Mouse (Mus musculus): ENCODE measurements at regions not wholly inside any gene's neighbourhood (a gene's known extent, or its start where the extent isn't known, plus 50 kb on each side); places are given as distances from the start of the nearest gene placed in this dataset.
A peak's percentile ranks its signal among the peaks of the same experiment; 100 is the strongest.
"Not testable (repeated sequence)": the region's sequence is repeated elsewhere in the genome, so short reads cannot be mapped to it uniquely, and the experiment has no call there.

DNA sequence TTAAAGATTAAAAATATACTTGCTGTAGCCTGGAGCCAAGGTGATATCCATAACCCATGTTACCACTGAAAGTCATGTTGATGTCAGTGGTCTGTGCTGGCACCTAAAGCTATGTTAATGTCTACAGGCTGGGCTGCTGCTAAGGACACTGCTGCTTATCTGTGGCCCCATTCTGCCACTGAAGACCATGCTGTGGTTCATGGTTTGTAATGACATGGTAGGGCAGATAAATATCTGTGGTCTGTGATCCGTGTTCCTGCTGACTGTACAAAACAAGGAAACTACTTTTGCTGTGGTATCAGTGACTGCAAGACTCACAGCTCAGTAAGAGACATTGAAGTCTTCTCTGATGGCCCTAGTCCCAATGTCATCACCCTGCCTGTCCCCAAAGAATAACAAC is 245.7 kb downstream of the Slco4c1 start:
- H3K4me2 ChIP-seq = no peak overlapping the region
- no peak for DNase-seq (ENCODE audit: low spot score, missing footprints)

GRCm38 (mm10) chr1:96625326-96625725 is 246.6 kb downstream of the Slco4c1 start:
- H3K9ac ChIP-seq (ENCODE audit: low read length); H3K4me1 ChIP-seq (ENCODE audit: control insufficient read depth, insufficient read depth, low read length); H3K4me3 ChIP-seq (ENCODE audit: low read depth, low read length); H3K27ac ChIP-seq (ENCODE audit: low read depth, low read length); H3K27me3 ChIP-seq (ENCODE audit: control insufficient read depth, insufficient read depth, low read length); H3K9me3 ChIP-seq (ENCODE audit: control insufficient read depth, low read length); DNase-seq (ENCODE audit: low spot score, missing footprints); H3K4me2 ChIP-seq; H3K36me3 ChIP-seq (ENCODE audit: control insufficient read depth, insufficient read depth, low read length); ATAC-seq (ENCODE audit: low FRiP score): not testable (repeated sequence)
- 95% methylated on average over 5 of the region's 5 CpGs for WGBS

More for the DNA sequence above, 245.7 kb downstream of the Slco4c1 start:
- Histone ChIP-seq H3K27ac (ENCODE audit: low read depth, low read length) (no peak overlapping the region), H3K36me3 (ENCODE audit: control insufficient read depth, insufficient read depth, low read length) (no peaks in the 10 kb centered on the region), H3K4me1 (ENCODE audit: control insufficient read depth, insufficient read depth, low read length) (no peaks in the 10 kb centered on the region), H3K9ac (ENCODE audit: low read length) (no peak overlapping the region), H3K27me3 (ENCODE audit: control insufficient read depth, insufficient read depth, low read length) (no peaks in the 10 kb centered on the region), H3K4me3 (ENCODE audit: low read depth, low read length) (no peak overlapping the region), H3K9me3 (ENCODE audit: control insufficient read depth, low read length) (no peaks in the 10 kb centered on the region)
- WGBS = 96% methylated on average over 1 of the region's 1 CpGs
- no peak for ATAC-seq (ENCODE audit: low FRiP score)

DNA sequence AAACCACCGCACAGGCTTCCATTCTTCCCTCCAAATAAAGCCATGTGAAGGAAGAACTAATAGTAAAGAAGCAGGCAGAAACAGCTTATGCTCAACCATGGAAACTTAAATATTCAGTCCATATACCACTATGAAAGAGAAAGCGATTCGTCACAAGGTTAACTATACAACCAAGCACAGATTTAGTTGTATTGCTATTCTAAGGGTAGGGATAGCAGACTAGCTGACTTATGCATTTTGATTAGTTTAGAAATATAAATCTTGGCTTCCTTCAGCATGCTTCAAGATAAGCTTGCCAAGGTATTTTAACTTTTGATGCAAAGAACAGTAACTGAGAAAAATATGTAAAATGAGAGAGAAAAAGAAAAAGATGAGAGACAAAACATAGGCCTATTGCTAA is 275.8 kb downstream of the Slco4c1 start:
- no peak overlapping the region for H3K9ac ChIP-seq (ENCODE audit: low read length)
- H3K9me3 ChIP-seq (ENCODE audit: control insufficient read depth, low read length) = no peaks in the 10 kb centered on the region
- no peak overlapping the region for H3K4me3 ChIP-seq (ENCODE audit: low read depth, low read length)
- peak; percentile 45 for DNase-seq (ENCODE audit: low spot score, missing footprints)
- no peaks in the 10 kb centered on the region for H3K4me1 ChIP-seq (ENCODE audit: control insufficient read depth, insufficient read depth, low read length)
- no peak overlapping the region for H3K4me2 ChIP-seq
- WGBS = 88% methylated on average over 3 of the region's 3 CpGs
- H3K36me3 ChIP-seq (ENCODE audit: control insufficient read depth, insufficient read depth, low read length) = no peaks in the 10 kb centered on the region
- ATAC-seq (ENCODE audit: low FRiP score) = no peak
- H3K27ac ChIP-seq (ENCODE audit: low read depth, low read length) = no peak overlapping the region
- H3K27me3 ChIP-seq (ENCODE audit: control insufficient read depth, insufficient read depth, low read length) = no peaks in the 10 kb centered on the region

- no peak for ATAC-seq (ENCODE audit: low FRiP score)
- Histone ChIP-seq H3K4me2 (no peak overlapping the region), H3K4me1 (ENCODE audit: control insufficient read depth, insufficient read depth, low read length) (no peaks in the 10 kb centered on the region), H3K9me3 (ENCODE audit: control insufficient read depth, low read length) (no peaks in the 10 kb centered on the region), H3K9ac (ENCODE audit: low read length) (no peak overlapping the region), H3K27ac (ENCODE audit: low read depth, low read length) (no peak overlapping the region), H3K4me3 (ENCODE audit: low read depth, low read length) (no peak overlapping the region), H3K36me3 (ENCODE audit: control insufficient read depth, insufficient read depth, low read length) (no peaks in the 10 kb centered on the region), H3K27me3 (ENCODE audit: control insufficient read depth, insufficient read depth, low read length) (no peaks in the 10 kb centered on the region)
- no peak for DNase-seq (ENCODE audit: low spot score, missing footprints)
Observed at GRCm38 (mm10) chr1:96569281-96569680, 302.7 kb downstream of the Slco4c1 start.

DNA sequence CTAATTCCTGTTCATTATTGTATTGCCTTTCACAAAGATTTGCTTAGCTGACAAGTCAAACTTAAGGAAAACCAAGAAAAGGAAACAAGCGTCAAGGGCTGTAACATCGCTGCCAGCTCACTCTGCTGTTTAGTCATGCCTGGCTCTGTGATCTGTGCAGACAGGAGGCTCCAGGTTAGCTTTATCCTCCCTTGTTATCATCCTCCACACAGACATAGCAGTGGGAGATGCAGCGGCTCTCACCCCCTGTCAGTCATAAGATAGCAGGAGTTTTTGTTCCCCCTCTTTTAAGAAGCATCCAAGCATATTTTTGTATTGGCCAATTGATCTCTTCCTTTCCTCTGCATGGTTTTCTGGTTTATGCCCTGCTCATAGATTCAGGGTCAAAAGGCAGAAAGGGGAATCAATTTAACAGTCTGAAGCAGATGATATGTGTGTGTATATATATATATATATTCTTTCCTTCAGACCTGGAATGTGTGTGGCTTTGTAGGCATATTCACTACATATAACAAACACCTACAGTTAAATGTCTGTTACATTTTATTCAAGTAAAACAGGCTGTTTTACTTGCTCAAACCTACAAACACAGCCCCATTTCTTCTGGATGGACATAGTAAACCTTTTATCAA is 308.6 kb downstream of the Slco4c1 start:
- H3K9me3 ChIP-seq (ENCODE audit: control insufficient read depth, low read length) = no peaks in the 10 kb centered on the region
- no peaks in the 10 kb centered on the region for H3K27me3 ChIP-seq (ENCODE audit: control insufficient read depth, insufficient read depth, low read length)
- ATAC-seq (ENCODE audit: low FRiP score) (no peak), DNase-seq (ENCODE audit: low spot score, missing footprints) (no peak)
- no peak overlapping the region for H3K4me2 ChIP-seq
- H3K9ac ChIP-seq (ENCODE audit: low read length) = no peak overlapping the region
- no peak overlapping the region for H3K4me3 ChIP-seq (ENCODE audit: low read depth, low read length)
- H3K4me1 ChIP-seq (ENCODE audit: control insufficient read depth, insufficient read depth, low read length) = no peaks in the 10 kb centered on the region
- no peaks in the 10 kb centered on the region for H3K36me3 ChIP-seq (ENCODE audit: control insufficient read depth, insufficient read depth, low read length)
- 80% methylated on average over 3 of the region's 3 CpGs for WGBS
- H3K27ac ChIP-seq (ENCODE audit: low read depth, low read length) = no peak overlapping the region

GRCm38 (mm10) chr1:96556258-96556657 is 315.7 kb downstream of the Slco4c1 start:
- Histone ChIP-seq H3K9me3 (ENCODE audit: control insufficient read depth, low read length) (no peaks in the 10 kb centered on the region), H3K36me3 (ENCODE audit: control insufficient read depth, insufficient read depth, low read length) (no peaks in the 10 kb centered on the region), H3K27me3 (ENCODE audit: control insufficient read depth, insufficient read depth, low read length) (no peaks in the 10 kb centered on the region), H3K4me2 (no peak overlapping the region), H3K27ac (ENCODE audit: low read depth, low read length) (no peak overlapping the region), H3K4me1 (ENCODE audit: control insufficient read depth, insufficient read depth, low read length) (no peaks in the 10 kb centered on the region), H3K9ac (ENCODE audit: low read length) (no peak overlapping the region), H3K4me3 (ENCODE audit: low read depth, low read length) (no peak overlapping the region)
- DNase-seq (ENCODE audit: low spot score, missing footprints) = no peak
- ATAC-seq (ENCODE audit: low FRiP score) = no peak

DNA sequence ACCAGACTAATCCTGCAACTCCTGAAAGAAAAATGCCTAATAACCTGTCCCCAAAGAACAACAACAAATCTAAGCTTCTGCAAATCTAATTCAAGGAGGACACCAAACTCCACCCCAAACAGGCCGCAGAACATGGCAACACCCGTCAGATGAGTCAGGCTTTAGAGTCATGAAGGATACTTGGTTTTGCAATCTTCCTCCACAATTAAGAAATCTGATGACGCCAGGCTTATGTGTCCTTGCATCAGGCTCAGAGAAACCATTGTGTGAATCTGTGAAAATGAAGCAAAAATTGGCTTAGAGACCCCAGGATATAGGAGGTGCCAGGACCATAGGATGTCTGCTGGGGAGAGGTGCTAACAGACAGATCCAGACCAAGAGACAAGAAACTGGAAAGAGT is 352.6 kb downstream of the Slco4c1 start:
- no peaks in the 10 kb centered on the region for H3K27me3 ChIP-seq (ENCODE audit: control insufficient read depth, insufficient read depth, low read length)
- 95% methylated on average over 3 of the region's 3 CpGs for WGBS
- DNase-seq (ENCODE audit: low spot score, missing footprints) (no peak), ATAC-seq (ENCODE audit: low FRiP score) (no peak)
- H3K9ac ChIP-seq (ENCODE audit: low read length) = no peak overlapping the region
- H3K36me3 ChIP-seq (ENCODE audit: control insufficient read depth, insufficient read depth, low read length) = no peaks in the 10 kb centered on the region
- H3K9me3 ChIP-seq (ENCODE audit: control insufficient read depth, low read length) = no peaks in the 10 kb centered on the region
- H3K4me2 ChIP-seq = no peak overlapping the region
- H3K4me3 ChIP-seq (ENCODE audit: low read depth, low read length) = no peak overlapping the region
- H3K4me1 ChIP-seq (ENCODE audit: control insufficient read depth, insufficient read depth, low read length) = no peaks in the 10 kb centered on the region
- no peak overlapping the region for H3K27ac ChIP-seq (ENCODE audit: low read depth, low read length)

- Histone ChIP-seq H3K36me3 (ENCODE audit: control insufficient read depth, insufficient read depth, low read length) (no peaks in the 10 kb centered on the region), H3K9ac (ENCODE audit: low read length) (no peak overlapping the region), H3K27me3 (ENCODE audit: control insufficient read depth, insufficient read depth, low read length) (no peaks in the 10 kb centered on the region), H3K4me2 (no peak overlapping the region), H3K27ac (ENCODE audit: low read depth, low read length) (no peak overlapping the region), H3K4me3 (ENCODE audit: low read depth, low read length) (no peak overlapping the region), H3K4me1 (ENCODE audit: control insufficient read depth, insufficient read depth, low read length) (no peaks in the 10 kb centered on the region), H3K9me3 (ENCODE audit: control insufficient read depth, low read length) (no peaks in the 10 kb centered on the region)
- DNase-seq (ENCODE audit: low spot score, missing footprints) (no peak), ATAC-seq (ENCODE audit: low FRiP score) (no peak)
Observed at GRCm38 (mm10) chr1:96501007-96501406, 371.0 kb downstream of the Slco4c1 start.

GRCm38 (mm10) chr1:96482816-96483215 is 389.2 kb downstream of the Slco4c1 start:
- DNase-seq (ENCODE audit: low spot score, missing footprints) (no peak), ATAC-seq (ENCODE audit: low FRiP score) (no peak)
- no peak overlapping the region for H3K4me3 ChIP-seq (ENCODE audit: low read depth, low read length)
- WGBS = 70% methylated on average over 1 of the region's 1 CpGs
- no peaks in the 10 kb centered on the region for H3K9me3 ChIP-seq (ENCODE audit: control insufficient read depth, low read length)
- no peaks in the 10 kb centered on the region for H3K27me3 ChIP-seq (ENCODE audit: control insufficient read depth, insufficient read depth, low read length)
- H3K4me1 ChIP-seq (ENCODE audit: control insufficient read depth, insufficient read depth, low read length) = no peaks in the 10 kb centered on the region
- no peak overlapping the region for H3K9ac ChIP-seq (ENCODE audit: low read length)
- no peak overlapping the region for H3K27ac ChIP-seq (ENCODE audit: low read depth, low read length)
- no peaks in the 10 kb centered on the region for H3K36me3 ChIP-seq (ENCODE audit: control insufficient read depth, insufficient read depth, low read length)
- no peak overlapping the region for H3K4me2 ChIP-seq

- H3K27me3 ChIP-seq (ENCODE audit: control insufficient read depth, insufficient read depth, low read length) = no peaks in the 10 kb centered on the region
- 71% methylated on average over 1 of the region's 1 CpGs for WGBS
- no peak overlapping the region for H3K4me3 ChIP-seq (ENCODE audit: low read depth, low read length)
Observed at GRCm38 (mm10) chr1:96450852-96451251, 421.1 kb downstream of the Slco4c1 start.

More at GRCm38 (mm10) chr1:96450852-96451251, 421.1 kb downstream of the Slco4c1 start:
- no peak for DNase-seq (ENCODE audit: low spot score, missing footprints)
- H3K4me2 ChIP-seq = no peak overlapping the region
- ATAC-seq (ENCODE audit: low FRiP score) = no peak
- no peaks in the 10 kb centered on the region for H3K4me1 ChIP-seq (ENCODE audit: control insufficient read depth, insufficient read depth, low read length)
- H3K27ac ChIP-seq (ENCODE audit: low read depth, low read length) = no peak overlapping the region
- H3K9ac ChIP-seq (ENCODE audit: low read length) = no peak overlapping the region
- H3K9me3 ChIP-seq (ENCODE audit: control insufficient read depth, low read length) = no peaks in the 10 kb centered on the region
- H3K36me3 ChIP-seq (ENCODE audit: control insufficient read depth, insufficient read depth, low read length) = no peaks in the 10 kb centered on the region

Measured in midbrain, embryonic 11.5 days (tissue).